Mouse (Mus musculus): ENCODE data around the gene Rad51b.

Rad51b gene

GRCm38 (mm10) chr12:79732355-79733115 is 435.5 kb downstream of the Rad51b start:
- no peak for DNase-seq (ENCODE audit: low read depth)

DNA sequence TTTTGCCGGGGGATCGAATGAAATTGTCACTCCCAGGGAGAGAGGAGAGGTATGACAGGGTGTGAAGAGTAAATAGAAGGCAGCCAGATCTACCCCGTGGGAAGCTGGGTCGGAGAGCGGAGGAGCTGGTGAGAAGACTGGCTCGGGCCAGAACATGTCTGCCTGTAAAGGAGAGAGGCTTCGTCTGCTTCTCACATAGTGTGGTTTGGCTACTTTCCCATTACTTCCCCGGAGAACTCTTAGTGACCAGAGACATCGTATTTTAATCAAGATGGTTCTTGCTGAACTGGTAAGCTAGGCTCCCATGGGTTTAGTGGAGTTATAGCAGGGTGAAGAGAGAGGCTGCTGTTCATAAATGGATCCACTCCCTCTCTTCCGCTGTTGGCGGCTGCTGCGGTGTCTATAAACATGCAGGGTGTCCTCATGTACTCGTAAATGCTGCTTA is 438.3 kb downstream of the Rad51b start:
- DNase-seq (ENCODE audit: low read depth), result no peak

DNA sequence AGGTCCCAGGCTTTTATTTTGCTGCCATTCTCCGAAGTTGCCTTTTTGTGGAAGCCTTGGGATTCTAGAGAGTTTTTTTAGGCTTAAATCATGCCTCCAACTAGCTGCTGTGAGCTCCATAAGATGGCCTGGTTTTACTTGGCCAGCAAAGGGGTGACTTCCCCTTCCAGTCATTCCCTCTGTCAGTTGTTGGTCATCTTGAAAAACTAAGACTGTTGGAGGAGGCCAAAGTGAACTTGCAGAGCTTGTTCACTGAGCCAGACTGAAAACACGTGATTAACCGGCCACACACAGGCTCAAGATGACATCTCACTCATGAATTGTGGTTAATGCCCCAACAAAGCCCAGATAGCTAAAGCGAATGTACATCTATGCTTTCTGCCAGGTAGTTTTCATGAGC is 438.8 kb downstream of the Rad51b start:
- no peak for DNase-seq (ENCODE audit: low read depth)

GRCm38 (mm10) chr12:79738700-79739099 is 441.6 kb downstream of the Rad51b start:
- no peak for DNase-seq (ENCODE audit: low read depth)

GRCm38 (mm10) chr12:79739918-79740639 is 443.0 kb downstream of the Rad51b start:
- no peak for DNase-seq (ENCODE audit: low read depth)

DNA sequence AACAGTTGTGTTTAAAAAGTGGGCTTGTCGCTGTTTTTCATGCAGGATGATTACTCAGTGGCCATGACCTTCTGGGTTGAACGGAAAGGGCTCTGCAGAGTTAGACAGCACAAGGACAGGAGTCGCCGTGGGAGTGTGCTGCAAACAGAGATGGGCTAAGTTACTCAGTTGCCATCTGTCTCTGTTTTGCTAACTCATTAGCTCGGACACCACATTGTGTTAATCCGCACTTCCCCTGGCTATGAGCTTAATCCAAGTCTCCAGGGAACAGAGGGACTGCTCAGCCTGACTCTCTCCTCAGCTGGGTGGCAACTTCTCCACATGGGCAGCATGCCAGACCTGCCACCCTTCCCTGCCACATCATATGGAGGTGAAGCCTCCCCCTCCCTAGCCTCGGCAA is 445.1 kb downstream of the Rad51b start:
- no peak for DNase-seq (ENCODE audit: low read depth)

DNA sequence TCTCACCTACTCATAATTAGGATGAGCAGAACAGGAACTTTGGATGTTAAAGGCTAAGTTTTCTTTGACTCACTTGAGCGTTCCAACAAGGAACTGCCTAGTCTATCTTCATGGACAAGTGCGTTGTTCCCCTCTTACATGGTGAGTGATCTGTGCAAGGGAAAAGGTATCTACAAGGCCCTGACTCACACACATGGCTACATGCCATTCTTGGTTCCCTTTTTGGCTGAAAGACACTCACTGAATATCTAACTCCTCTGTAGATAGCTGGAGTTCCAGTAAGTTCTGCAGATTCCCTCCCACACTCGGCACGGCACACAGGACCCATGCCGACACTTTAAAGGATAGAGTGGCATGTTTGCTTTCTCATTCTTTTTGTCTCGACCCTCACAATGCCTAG is 447.0 kb downstream of the Rad51b start:
- DNase-seq (ENCODE audit: low read depth), result no peak

GRCm38 (mm10) chr12:79745225-79745624 is 448.1 kb downstream of the Rad51b start:
- no peak for DNase-seq (ENCODE audit: low read depth)

- DNase-seq (ENCODE audit: low read depth), result no peak
These were observed 448.9 kb downstream of the Rad51b start for GRCm38 (mm10) chr12:79745845-79746510.

GRCm38 (mm10) chr12:79747541-79747940 is 450.5 kb downstream of the Rad51b start:
- no peak for DNase-seq (ENCODE audit: low read depth)

GRCm38 (mm10) chr12:79748862-79749261 is 451.8 kb downstream of the Rad51b start:
- DNase-seq (ENCODE audit: low read depth), result no peak

DNA sequence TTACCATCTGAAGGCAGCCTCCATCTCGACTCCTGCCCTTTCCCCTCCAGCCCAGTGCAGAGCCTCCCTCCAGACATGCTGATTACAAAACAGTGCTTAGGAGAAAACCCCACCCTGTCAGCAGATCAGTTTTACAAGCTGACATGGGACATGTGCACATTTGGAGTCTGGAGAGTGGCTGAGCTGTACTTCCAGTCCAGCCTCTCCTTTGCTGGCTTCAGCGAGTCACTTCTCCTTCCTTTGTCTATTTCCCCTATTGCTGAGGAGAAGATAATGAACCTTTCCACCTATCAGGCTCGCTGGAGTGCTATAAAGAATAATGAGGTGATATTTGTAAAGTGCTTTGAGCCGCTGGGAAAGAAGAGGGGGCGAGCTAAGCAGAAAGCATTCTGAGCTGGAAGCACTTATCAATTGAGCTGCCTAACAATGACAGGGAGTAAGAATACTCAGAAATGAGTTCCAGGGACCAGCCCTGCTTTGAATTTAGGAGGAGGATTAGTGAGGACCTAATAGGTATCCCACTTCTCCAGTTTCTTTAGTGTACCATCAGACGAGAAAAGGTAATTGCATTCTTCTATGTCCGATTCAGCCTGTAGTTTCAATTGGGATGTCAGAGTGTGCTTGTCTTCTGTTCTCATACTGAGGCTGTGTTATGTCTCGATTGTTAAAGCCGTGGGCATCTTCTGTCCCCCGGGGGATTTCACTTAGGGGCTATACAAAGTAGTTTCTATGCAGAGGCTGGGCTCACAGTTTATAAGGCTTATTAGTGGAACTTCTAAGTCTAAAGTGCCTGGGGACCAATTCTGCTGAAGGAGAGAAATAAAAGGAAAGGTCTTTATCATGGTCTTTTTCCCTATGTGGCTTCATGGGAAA is 453.4 kb downstream of the Rad51b start:
- no peak for DNase-seq (ENCODE audit: low read depth)

GRCm38 (mm10) chr12:79751781-79752180 is 454.7 kb downstream of the Rad51b start:
- peak; percentile 64 for DNase-seq (ENCODE audit: low read depth)

DNA sequence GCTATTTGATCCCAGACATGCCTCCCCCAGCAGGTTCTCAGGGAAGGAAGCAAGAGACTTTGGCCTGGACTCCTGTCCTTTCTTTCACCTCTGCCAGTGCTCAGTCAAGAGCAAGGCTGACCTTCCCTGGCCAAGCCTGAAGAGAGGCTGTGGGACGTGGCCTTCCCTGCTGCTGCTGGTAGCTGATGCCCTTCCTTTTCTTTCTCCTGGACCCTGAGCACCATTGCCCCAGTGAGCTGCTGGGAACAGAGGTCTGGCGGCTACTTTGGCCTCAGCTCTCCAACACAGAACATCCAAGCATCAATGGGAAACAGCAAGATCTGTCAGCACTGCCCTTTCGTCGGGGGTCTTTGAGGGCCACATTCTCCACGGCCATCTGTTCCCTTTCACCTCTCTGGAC is 455.1 kb downstream of the Rad51b start:
- DNase-seq (ENCODE audit: low read depth), result no peak

GRCm38 (mm10) chr12:79755617-79756016 is 458.5 kb downstream of the Rad51b start:
- no peak for DNase-seq (ENCODE audit: low read depth)

DNA sequence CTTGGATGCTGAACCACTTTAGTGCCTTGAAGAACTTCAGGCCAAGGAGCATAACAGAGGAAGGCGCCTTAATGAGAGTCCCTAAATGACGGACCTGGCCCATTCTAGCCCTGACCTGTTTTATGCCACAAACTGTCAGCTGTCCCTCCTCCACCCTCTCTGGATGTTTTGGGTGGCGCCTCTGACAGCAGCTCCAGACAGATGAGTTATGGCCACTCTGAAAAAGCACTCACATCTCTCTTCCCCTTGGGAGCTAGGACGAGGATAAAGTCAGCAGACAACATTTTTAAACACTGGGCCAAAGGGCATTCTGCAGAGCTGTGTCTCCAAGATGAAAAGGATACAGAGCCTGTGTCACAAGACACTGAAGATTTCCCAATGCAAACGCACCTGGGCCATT is 459.3 kb downstream of the Rad51b start:
- no peak for DNase-seq (ENCODE audit: low read depth)

DNA sequence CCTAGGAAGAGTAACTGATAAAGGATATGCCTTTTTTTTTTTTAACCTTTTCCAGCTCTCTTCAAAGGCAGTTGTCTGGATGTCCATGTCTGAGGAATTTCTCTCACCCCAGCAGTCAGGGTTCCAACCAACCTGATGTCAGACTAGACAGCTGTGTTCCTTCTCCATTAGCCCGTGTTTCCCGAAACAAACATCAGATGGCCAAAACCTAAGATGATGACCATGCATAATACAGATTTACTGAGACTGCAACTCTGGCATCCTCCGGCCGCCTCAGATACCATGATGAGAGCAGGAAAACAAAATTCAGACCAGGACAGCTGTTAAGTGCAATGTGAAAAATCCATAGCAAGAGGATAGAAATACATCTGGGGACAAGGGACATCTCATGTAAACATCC is 460.7 kb downstream of the Rad51b start:
- no peak for DNase-seq (ENCODE audit: low read depth)

- no peak for DNase-seq (ENCODE audit: low read depth)
These were observed 462.3 kb downstream of the Rad51b start for GRCm38 (mm10) chr12:79759180-79759902.

DNA sequence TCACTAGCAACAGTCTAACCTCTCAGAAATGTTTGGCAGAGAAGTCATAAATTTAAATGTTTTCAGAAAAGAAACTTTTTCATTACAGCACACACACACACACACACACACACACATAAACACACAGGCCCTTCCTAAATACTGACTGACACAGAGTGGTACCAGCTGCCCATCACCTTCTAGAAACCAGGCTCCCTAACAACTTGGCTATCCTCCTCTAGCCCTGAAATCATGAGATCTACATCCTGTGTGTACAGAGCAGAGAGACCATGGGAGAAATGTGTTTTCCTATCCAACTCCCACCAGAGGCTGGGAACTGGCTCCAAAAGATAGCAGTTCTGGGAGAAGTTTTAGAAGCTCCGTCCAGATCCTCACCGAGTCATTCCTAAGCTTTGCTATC is 464.1 kb downstream of the Rad51b start:
- DNase-seq (ENCODE audit: low read depth), result no peak

GRCm38 (mm10) chr12:79762087-79762486 is 465.0 kb downstream of the Rad51b start:
- no peak for DNase-seq (ENCODE audit: low read depth)

DNA sequence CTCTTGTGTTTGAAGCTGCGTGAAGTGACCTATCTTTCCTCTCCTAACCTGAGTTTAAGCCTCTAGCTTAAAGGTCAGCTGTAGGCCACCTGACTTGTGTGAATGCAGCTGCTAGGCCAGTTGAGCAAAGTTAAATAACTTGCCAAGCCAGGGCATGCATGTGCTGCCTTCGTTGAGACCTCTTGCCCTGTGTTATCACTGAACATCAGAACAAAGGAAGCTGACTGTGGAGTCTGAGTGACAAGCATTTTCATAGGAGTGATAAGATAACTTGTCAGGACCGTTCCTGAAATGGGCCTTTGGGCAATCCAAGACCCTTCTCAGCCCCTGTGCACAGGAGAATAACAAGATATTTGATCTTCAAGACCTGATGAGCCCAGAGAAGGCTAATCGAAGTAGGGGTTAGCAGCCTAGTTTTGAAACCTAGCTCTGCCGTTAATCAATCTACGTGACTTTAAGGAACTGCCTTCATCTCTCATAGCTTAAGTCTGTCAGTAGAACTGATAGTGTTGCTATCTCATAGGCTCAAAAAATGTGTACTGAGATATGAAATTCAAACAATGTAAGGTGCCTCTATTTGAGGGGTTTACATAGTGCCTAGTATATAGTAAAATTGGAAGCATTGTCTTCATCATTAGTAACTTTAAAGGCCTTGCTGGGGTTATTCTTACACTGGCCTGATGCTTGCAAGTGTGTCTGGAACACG is 465.6 kb downstream of the Rad51b start:
- DNase-seq (ENCODE audit: low read depth), result no peak
